Mouse (Mus musculus): Measurements from ENCODE around the gene Tufm. TPM values are rescaled to one million over a fixed set of nuclear protein-coding genes. Genes with fewer than 3 reads are reported as not detected.

The Tufm gene
- polyA plus RNA-seq (2014; fragmentation: Nextera tagmentation; extraction: Ambion mirVana), result 116 and 136 TPM in 2 replicates

- WGBS, result under 1% methylated on average over 32 of the region's 32 CpGs
- 0 out of 2 replicates have a peak, but pooled peaks cover 8% of the 10 kb centered on the region for H3K4me1 ChIP-seq (replicated peaks; ENCODE audit: control insufficient read depth, insufficient read depth, low read length)
- H3K4me3 ChIP-seq (replicated peaks; ENCODE audit: low read length), result peak within 1 kb of the TSS; percentile 57
- H3K4me2 ChIP-seq (replicated peaks), result peak within 1 kb of the TSS; percentile 96
- peak within 1 kb of the TSS; percentile 73 for H3K9ac ChIP-seq
- H3K9me3 ChIP-seq (ENCODE audit: control insufficient read depth, low read length), result no peaks in the 10 kb centered on the region
- DNase-seq (ENCODE audit: low spot score), result peak; percentile 94
- ATAC-seq (ENCODE audit: low FRiP score), result peak; percentile 95
- H3K27me3 ChIP-seq (ENCODE audit: control insufficient read depth, insufficient read depth, low read length), result no peaks in the 10 kb centered on the region
- H3K27ac ChIP-seq, result peak within 1 kb of the TSS; percentile 60
- peaks cover 30% of the 10 kb centered on the region for H3K36me3 ChIP-seq (replicated peaks; ENCODE audit: control insufficient read depth, insufficient read depth)
Observed at GRCm38 (mm10) chr7:126487052-126487483, at the start of gene Tufm. Gene Tufm, plus strand, starts transcription at chr7:126487361.

DNA sequence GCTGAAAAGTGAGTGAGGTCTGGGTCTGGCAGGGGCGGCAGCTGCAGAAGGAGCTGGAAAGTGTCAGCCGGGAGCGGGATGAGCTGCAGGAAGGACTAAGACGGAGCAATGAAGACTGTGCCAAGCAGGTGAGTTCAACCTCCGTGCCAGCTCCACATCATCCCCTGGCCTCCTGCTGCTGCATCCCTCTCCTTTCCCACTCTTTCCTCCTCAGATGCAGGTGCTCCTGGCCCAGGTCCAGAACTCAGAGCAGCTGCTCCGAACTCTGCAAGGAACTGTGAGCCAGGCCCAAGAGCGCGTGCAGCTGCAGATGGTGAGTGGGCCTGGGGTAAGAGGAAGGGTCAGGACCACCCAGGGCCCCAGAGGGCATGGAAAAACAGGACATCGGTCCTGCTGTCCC is 47.0 kb upstream of the Tufm start:
- H3K4me1 ChIP-seq (replicated peaks; ENCODE audit: control insufficient read depth, insufficient read depth, low read length), result no peaks in the 10 kb centered on the region
- no peaks in the 10 kb centered on the region for H3K9me3 ChIP-seq (ENCODE audit: control insufficient read depth, low read length)
- H3K4me3 ChIP-seq (replicated peaks; ENCODE audit: low read length), result no peak overlapping the region
- H3K4me2 ChIP-seq (replicated peaks), result no peak overlapping the region
- DNase-seq (ENCODE audit: low spot score) (no peak), ATAC-seq (ENCODE audit: low FRiP score) (no peak)
- no peak overlapping the region for H3K9ac ChIP-seq
- no peak overlapping the region for H3K27ac ChIP-seq
- WGBS, result 74% methylated on average over 9 of the region's 9 CpGs
- peaks cover 44% of the 10 kb centered on the region for H3K36me3 ChIP-seq (replicated peaks; ENCODE audit: control insufficient read depth, insufficient read depth)
- no peaks in the 10 kb centered on the region for H3K27me3 ChIP-seq (ENCODE audit: control insufficient read depth, insufficient read depth, low read length)

DNA sequence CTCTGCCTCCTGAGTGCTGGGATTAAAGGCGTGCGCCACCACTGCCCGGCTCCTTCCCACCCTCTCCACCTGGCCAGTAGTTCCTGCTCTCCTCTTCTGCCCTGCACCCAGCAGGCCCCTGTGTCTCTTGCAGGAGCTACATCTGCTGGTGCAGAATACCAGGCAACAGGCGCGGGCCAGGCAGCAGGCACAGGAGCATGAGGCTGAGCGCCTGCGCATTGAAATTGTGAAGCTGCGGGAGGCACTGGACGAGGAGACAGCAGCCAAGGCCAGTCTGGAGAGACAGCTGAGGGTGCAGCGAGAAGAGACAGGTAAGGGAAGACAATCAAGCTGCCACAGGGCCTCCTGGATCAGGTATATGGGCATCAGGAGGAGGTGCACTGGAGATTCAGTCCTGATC is 43.2 kb upstream of the Tufm start:
- no peak for DNase-seq (ENCODE audit: low spot score)
- H3K4me2 ChIP-seq (replicated peaks), result no peak overlapping the region
- H3K27me3 ChIP-seq (ENCODE audit: control insufficient read depth, insufficient read depth, low read length), result no peaks in the 10 kb centered on the region
- no peak overlapping the region for H3K4me3 ChIP-seq (replicated peaks; ENCODE audit: low read length)
- H3K27ac ChIP-seq, result no peak overlapping the region
- ATAC-seq (ENCODE audit: low FRiP score), result no peak
- peaks cover 72% of the 10 kb centered on the region for H3K36me3 ChIP-seq (replicated peaks; ENCODE audit: control insufficient read depth, insufficient read depth)
- no peaks in the 10 kb centered on the region for H3K4me1 ChIP-seq (replicated peaks; ENCODE audit: control insufficient read depth, insufficient read depth, low read length)
- 91% methylated on average over 10 of the region's 10 CpGs for WGBS
- no peak overlapping the region for H3K9ac ChIP-seq
- H3K9me3 ChIP-seq (ENCODE audit: control insufficient read depth, low read length), result no peaks in the 10 kb centered on the region

GRCm38 (mm10) chr7:126444536-126444935 is 42.6 kb upstream of the Tufm start:
- Histone ChIP-seq H3K27ac (no peak overlapping the region), H3K9ac (no peak overlapping the region), H3K4me2 (replicated peaks) (no peak overlapping the region), H3K4me1 (replicated peaks; ENCODE audit: control insufficient read depth, insufficient read depth, low read length) (no peaks in the 10 kb centered on the region), H3K36me3 (replicated peaks; ENCODE audit: control insufficient read depth, insufficient read depth) (peaks cover 69% of the 10 kb centered on the region), H3K27me3 (ENCODE audit: control insufficient read depth, insufficient read depth, low read length) (no peaks in the 10 kb centered on the region), H3K4me3 (replicated peaks; ENCODE audit: low read length) (no peak overlapping the region), H3K9me3 (ENCODE audit: control insufficient read depth, low read length) (no peaks in the 10 kb centered on the region)
- WGBS, result 96% methylated on average over 9 of the region's 9 CpGs
- DNase-seq (ENCODE audit: low spot score) (no peak), ATAC-seq (ENCODE audit: low FRiP score) (no peak)

DNA sequence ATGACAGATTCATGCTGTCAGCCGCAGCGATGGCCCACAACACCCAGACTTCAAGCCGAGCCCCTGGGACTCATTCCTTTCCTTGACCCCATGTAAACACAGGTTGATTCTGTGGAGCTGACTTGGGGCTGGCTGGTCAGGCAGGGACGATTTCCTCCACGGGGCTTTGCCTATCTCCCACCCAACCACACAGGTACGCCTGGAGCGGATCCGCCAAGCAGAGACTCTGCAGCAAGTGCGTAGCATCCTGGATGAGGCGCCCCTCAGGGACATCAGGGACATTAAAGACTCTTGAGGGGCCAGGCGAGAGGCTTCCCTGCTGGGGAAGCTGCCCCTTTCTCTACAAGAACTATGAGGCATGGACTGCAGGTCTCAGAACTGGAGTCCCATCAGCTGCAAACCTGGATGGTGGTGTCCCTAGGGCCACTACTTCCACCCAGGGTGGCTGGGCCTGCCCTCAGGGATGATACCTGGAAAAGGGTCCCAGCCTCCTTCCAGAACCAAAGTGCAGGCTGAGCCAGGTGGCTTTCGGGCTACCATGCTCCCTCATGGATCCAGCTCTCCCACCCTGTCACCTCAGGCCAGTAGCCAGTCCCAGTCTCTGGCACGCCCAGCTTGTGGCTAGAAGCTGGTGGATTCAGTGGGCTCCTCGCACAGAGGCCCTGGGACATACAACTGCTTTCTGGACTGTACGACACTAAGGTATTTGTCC is 41.9 kb upstream of the Tufm start:
- H3K4me2 ChIP-seq (replicated peaks), result no peak overlapping the region
- ATAC-seq (ENCODE audit: low FRiP score) (no peak), DNase-seq (ENCODE audit: low spot score) (no peak)
- H3K27ac ChIP-seq, result no peak overlapping the region
- H3K27me3 ChIP-seq (ENCODE audit: control insufficient read depth, insufficient read depth, low read length), result no peaks in the 10 kb centered on the region
- H3K36me3 ChIP-seq (replicated peaks; ENCODE audit: control insufficient read depth, insufficient read depth), result peaks cover 68% of the 10 kb centered on the region
- H3K4me3 ChIP-seq (replicated peaks; ENCODE audit: low read length), result no peak overlapping the region
- no peaks in the 10 kb centered on the region for H3K4me1 ChIP-seq (replicated peaks; ENCODE audit: control insufficient read depth, insufficient read depth, low read length)
- WGBS, result 88% methylated on average over 15 of the region's 15 CpGs
- no peaks in the 10 kb centered on the region for H3K9me3 ChIP-seq (ENCODE audit: control insufficient read depth, low read length)
- H3K9ac ChIP-seq, result no peak overlapping the region

- no peak for DNase-seq (ENCODE audit: low spot score)
- Histone ChIP-seq H3K27ac (no peak overlapping the region), H3K27me3 (ENCODE audit: control insufficient read depth, insufficient read depth, low read length) (no peaks in the 10 kb centered on the region), H3K9me3 (ENCODE audit: control insufficient read depth, low read length) (no peaks in the 10 kb centered on the region), H3K4me3 (replicated peaks; ENCODE audit: low read length) (no peak overlapping the region), H3K4me2 (replicated peaks) (no peak overlapping the region), H3K9ac (no peak overlapping the region), H3K4me1 (replicated peaks; ENCODE audit: control insufficient read depth, insufficient read depth, low read length) (no peaks in the 10 kb centered on the region), H3K36me3 (replicated peaks; ENCODE audit: control insufficient read depth, insufficient read depth) (peaks cover 64% of the 10 kb centered on the region)
- 91% methylated on average over 19 of the region's 21 CpGs for WGBS
- ATAC-seq (ENCODE audit: low FRiP score), result no peak
Observed at GRCm38 (mm10) chr7:126446217-126446616, 40.9 kb upstream of the Tufm start.

DNA sequence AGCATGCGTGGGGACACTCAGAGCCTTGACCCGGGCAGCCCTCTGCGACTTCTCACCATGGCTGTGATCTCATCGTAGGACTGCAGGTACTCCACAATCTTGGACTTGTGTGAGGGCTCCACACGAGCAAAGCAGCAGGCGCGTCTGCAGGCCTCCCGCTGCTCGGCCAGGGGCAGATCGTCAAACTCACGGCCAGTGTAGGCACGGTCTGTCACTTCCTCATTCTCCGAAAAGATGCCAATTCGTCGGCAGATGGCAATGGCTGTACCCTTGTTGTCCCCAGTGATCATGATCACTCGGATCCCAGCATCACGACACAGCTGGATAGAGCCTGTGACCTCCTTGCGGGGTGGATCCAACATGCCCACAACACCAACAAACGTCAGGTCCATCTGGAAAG is 38.7 kb upstream of the Tufm start:
- no peak overlapping the region for H3K9ac ChIP-seq
- ATAC-seq (ENCODE audit: low FRiP score) (no peak), DNase-seq (ENCODE audit: low spot score) (no peak)
- H3K9me3 ChIP-seq (ENCODE audit: control insufficient read depth, low read length), result no peaks in the 10 kb centered on the region
- WGBS, result 91% methylated on average over 19 of the region's 19 CpGs
- H3K36me3 ChIP-seq (replicated peaks; ENCODE audit: control insufficient read depth, insufficient read depth), result peaks cover 46% of the 10 kb centered on the region
- H3K4me1 ChIP-seq (replicated peaks; ENCODE audit: control insufficient read depth, insufficient read depth, low read length), result no peaks in the 10 kb centered on the region
- no peak overlapping the region for H3K27ac ChIP-seq
- H3K27me3 ChIP-seq (ENCODE audit: control insufficient read depth, insufficient read depth, low read length), result no peaks in the 10 kb centered on the region
- H3K4me3 ChIP-seq (replicated peaks; ENCODE audit: low read length), result no peak overlapping the region
- H3K4me2 ChIP-seq (replicated peaks), result no peak overlapping the region

GRCm38 (mm10) chr7:126449991-126450390 is 37.2 kb upstream of the Tufm start:
- Histone ChIP-seq H3K4me2 (replicated peaks) (no peak overlapping the region), H3K4me1 (replicated peaks; ENCODE audit: control insufficient read depth, insufficient read depth, low read length) (no peaks in the 10 kb centered on the region), H3K9ac (no peak overlapping the region), H3K36me3 (replicated peaks; ENCODE audit: control insufficient read depth, insufficient read depth) (peaks cover 35% of the 10 kb centered on the region), H3K4me3 (replicated peaks; ENCODE audit: low read length) (no peak overlapping the region), H3K27me3 (ENCODE audit: control insufficient read depth, insufficient read depth, low read length) (no peaks in the 10 kb centered on the region), H3K27ac (no peak overlapping the region), H3K9me3 (ENCODE audit: control insufficient read depth, low read length) (no peaks in the 10 kb centered on the region)
- no peak for DNase-seq (ENCODE audit: low spot score)
- 94% methylated on average over 18 of the region's 18 CpGs for WGBS
- no peak for ATAC-seq (ENCODE audit: low FRiP score)

DNA sequence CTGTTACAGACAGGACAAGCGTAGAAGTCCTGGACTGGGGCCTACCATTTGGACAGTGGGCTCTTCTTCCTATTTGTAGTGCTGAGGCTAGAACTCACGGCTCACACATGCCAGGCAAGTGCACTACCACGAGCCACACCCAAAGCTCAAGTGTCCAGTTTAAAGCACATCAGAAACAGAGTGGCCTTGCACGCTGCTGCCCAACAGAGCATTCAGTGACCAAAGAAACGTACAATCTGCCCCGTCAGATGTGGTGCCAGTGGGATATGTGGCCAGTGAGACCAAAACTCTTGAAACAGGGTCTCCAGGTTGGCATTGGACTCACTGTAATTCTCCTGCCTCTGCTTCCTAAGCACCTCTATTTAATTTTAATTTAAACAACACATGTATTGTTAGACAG is 36.5 kb upstream of the Tufm start:
- Histone ChIP-seq H3K9ac (no peak overlapping the region), H3K27me3 (ENCODE audit: control insufficient read depth, insufficient read depth, low read length) (no peaks in the 10 kb centered on the region), H3K9me3 (ENCODE audit: control insufficient read depth, low read length) (no peaks in the 10 kb centered on the region), H3K27ac (no peak overlapping the region), H3K4me2 (replicated peaks) (no peak overlapping the region), H3K4me3 (replicated peaks; ENCODE audit: low read length) (no peak overlapping the region), H3K4me1 (replicated peaks; ENCODE audit: control insufficient read depth, insufficient read depth, low read length) (no peaks in the 10 kb centered on the region), H3K36me3 (replicated peaks; ENCODE audit: control insufficient read depth, insufficient read depth) (peaks cover 28% of the 10 kb centered on the region)
- WGBS, result 91% methylated on average over 6 of the region's 6 CpGs
- ATAC-seq (ENCODE audit: low FRiP score), result no peak
- DNase-seq (ENCODE audit: low spot score), result no peak

GRCm38 (mm10) chr7:126452244-126452643 is 34.9 kb upstream of the Tufm start:
- H3K9ac ChIP-seq, result no peak overlapping the region
- H3K27ac ChIP-seq, result no peak overlapping the region
- no peaks in the 10 kb centered on the region for H3K9me3 ChIP-seq (ENCODE audit: control insufficient read depth, low read length)
- no peaks in the 10 kb centered on the region for H3K27me3 ChIP-seq (ENCODE audit: control insufficient read depth, insufficient read depth, low read length)
- H3K4me2 ChIP-seq (replicated peaks), result no peak overlapping the region
- no peaks in the 10 kb centered on the region for H3K4me1 ChIP-seq (replicated peaks; ENCODE audit: control insufficient read depth, insufficient read depth, low read length)
- WGBS, result 94% methylated on average over 3 of the region's 3 CpGs
- DNase-seq (ENCODE audit: low spot score) (no peak), ATAC-seq (ENCODE audit: low FRiP score) (no peak)
- H3K36me3 ChIP-seq (replicated peaks; ENCODE audit: control insufficient read depth, insufficient read depth), result peaks cover 13% of the 10 kb centered on the region; the same call in 1 of the 2 replicates
- no peak overlapping the region for H3K4me3 ChIP-seq (replicated peaks; ENCODE audit: low read length)
